Mouse (Mus musculus): Measurements from ENCODE around the gene Notch2. TPM values are rescaled to one million over a fixed set of nuclear protein-coding genes. Genes with fewer than 3 reads are reported as not detected.
A peak's percentile ranks its signal among the peaks of the same experiment; 100 is the strongest.

Gene Notch2
- 35.7 and 41.6 TPM in 2 replicates for polyA plus RNA-seq (2016; fragmentation: Nextera tagmentation; extraction: Ambion mirVana)

DNA sequence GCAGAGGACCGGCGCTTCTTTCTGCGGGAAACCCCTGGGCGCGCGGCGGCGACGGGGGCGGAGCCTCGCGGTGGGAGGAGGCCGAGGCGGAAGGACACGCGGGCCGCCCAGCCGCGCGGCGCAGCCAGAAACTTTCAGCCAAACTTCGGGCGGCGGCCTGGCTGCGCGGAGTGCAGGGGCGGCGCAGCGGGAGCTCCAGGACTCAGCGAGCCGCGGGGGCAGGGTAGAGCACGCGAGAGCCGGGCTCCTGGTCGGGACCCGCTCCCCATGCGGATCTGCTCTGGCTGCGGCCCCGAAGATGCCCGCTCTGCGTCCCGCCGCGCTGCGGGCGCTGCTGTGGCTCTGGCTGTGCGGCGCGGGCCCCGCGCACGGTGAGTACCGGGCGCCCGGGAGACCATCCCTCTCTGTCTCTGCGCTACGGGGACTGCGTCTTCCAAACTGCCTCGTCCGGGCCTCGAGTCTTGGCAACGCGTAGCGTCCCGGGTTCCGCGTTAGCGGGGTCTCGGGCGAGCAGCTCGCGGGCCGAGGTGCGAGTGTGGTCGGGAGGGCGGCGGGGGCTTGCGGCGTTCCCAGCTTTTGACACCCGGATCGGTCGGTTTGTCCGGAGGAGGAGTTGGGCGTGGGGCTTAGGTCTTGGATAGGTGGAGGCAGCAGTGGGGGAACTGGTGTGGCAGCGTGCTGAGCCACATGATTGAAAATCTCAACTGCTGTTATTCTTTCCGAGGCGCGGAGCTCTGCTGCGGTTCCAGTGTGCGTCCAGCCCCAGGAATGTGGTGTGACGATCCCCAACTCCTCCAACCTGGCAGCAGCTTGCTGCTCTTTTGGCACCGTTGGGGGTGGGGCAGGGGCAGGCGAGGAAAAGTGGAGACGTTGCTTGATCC lies at the start of gene Notch2:
Notch2 (plus strand) TSS at position 127 of the 881 bp plus-strand sequence.
- under 1% methylated on average over 95 of the region's 95 CpGs for WGBS
- H3K4me1 ChIP-seq (replicated peaks): peaks cover 42% of the 10 kb centered on the region
- ATAC-seq (ENCODE audit: insufficient number of reproducible peaks, insufficient read depth, low FRiP score, low TSS enrichment, low read depth): peak; percentile 86
- H3K27me3 ChIP-seq: no peaks in the 10 kb centered on the region
- peak within 1 kb of the TSS; percentile 68 for H3K4me2 ChIP-seq
- H3K4me3 ChIP-seq (replicated peaks): peak within 1 kb of the TSS; percentile 96
- peak within 1 kb of the TSS; percentile 96 for H3K9ac ChIP-seq (replicated peaks)
- H3K36me3 ChIP-seq: no peaks in the 10 kb centered on the region
- H3K9me3 ChIP-seq: no peaks in the 10 kb centered on the region
- H3K27ac ChIP-seq: peak within 1 kb of the TSS; percentile 96

DNA sequence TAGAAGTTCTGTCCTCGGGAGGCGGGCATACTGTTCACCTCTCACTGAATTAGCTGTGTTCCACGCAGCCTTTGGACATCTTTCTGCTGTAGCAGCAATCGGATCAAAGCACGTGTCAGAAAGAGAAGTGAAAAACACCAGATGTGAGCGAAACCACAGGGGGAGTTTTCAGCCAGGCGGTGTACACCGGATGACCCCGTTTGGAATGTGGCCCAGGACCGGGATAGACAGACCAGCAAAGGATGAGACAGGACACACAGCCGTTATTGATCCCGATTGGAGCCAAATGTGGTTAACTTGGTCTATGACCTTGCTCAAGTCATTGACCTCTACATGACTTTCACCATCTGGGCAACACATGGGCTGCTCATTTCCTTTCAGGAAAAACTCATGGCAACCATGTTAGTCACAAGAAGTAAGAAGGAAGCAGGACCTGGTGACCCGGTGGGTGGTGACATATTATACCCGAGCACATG lies 48.4 kb upstream of the Notch2 start:
- 13% methylated on average over 14 of the region's 14 CpGs for WGBS
- Histone ChIP-seq H3K9ac (replicated peaks) (no peak overlapping the region), H3K9me3 (no peaks in the 10 kb centered on the region; the same call in 1 of the 2 replicates), H3K27me3 (peaks cover 4% of the 10 kb centered on the region; the same call in 1 of the 2 replicates), H3K27ac (no peak overlapping the region), H3K4me1 (replicated peaks) (peaks cover 30% of the 10 kb centered on the region), H3K4me3 (replicated peaks) (no peak overlapping the region), H3K36me3 (no peaks in the 10 kb centered on the region), H3K4me2 (no peak overlapping the region)
- ATAC-seq (ENCODE audit: insufficient number of reproducible peaks, insufficient read depth, low FRiP score, low TSS enrichment, low read depth): no peak

DNA sequence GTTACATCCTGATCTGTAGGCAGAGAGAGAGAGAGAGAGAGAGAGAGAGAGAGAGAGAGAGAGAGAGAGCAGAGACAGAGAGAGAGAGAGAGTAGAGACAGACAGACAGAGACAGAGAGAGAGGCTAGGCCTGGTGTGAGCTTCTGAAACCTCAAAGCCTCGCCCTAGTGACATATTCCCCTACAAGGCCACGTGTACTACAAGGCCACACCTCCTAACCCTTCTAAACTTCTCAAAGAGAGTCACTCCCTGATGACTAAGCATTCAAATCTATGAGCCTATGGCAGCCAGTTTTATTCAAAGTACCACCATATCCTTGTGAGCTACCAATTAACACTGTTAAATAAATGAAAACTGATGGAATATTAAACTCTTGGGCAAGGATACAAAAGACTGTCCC lies 45.7 kb upstream of the Notch2 start:
- ATAC-seq (ENCODE audit: insufficient number of reproducible peaks, insufficient read depth, low FRiP score, low TSS enrichment, low read depth): no peak
- H3K4me2 ChIP-seq: no peak overlapping the region
- H3K36me3 ChIP-seq: no peaks in the 10 kb centered on the region
- WGBS: 51% methylated on average over 2 of the region's 2 CpGs
- H3K9ac ChIP-seq (replicated peaks): no peak overlapping the region
- no peak overlapping the region for H3K27ac ChIP-seq
- H3K4me1 ChIP-seq (replicated peaks): peaks cover 26% of the 10 kb centered on the region
- no peaks in the 10 kb centered on the region for H3K27me3 ChIP-seq
- no peaks in the 10 kb centered on the region; the same call in 1 of the 2 replicates for H3K9me3 ChIP-seq
- H3K4me3 ChIP-seq (replicated peaks): no peak overlapping the region

DNA sequence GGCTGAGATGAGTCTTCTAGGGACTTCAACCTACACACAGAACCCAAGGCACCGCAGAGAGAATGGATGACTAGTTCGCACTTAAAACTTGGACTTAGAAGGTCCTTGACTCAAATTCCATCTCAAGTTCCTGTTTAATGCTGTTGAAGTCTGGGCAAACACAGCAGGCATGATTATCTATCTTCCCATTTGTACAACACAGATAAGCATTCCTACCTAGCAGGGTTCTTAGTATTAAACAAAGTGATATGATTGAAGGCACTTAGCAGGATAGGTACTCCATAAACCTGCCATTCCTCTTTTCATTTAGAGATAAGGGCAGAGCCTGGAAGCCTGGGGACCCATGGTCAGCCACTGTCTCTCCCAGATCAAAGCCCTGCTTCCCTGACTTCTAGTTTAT lies 45.1 kb upstream of the Notch2 start:
- Histone ChIP-seq H3K36me3 (no peaks in the 10 kb centered on the region), H3K27ac (no peak overlapping the region), H3K4me2 (no peak overlapping the region), H3K9me3 (no peaks in the 10 kb centered on the region; the same call in 1 of the 2 replicates), H3K4me1 (replicated peaks) (peaks cover 22% of the 10 kb centered on the region), H3K9ac (replicated peaks) (no peak overlapping the region), H3K4me3 (replicated peaks) (no peak overlapping the region), H3K27me3 (no peaks in the 10 kb centered on the region)
- no peak for ATAC-seq (ENCODE audit: insufficient number of reproducible peaks, insufficient read depth, low FRiP score, low TSS enrichment, low read depth)
- 84% methylated on average over 2 of the region's 2 CpGs for WGBS

DNA sequence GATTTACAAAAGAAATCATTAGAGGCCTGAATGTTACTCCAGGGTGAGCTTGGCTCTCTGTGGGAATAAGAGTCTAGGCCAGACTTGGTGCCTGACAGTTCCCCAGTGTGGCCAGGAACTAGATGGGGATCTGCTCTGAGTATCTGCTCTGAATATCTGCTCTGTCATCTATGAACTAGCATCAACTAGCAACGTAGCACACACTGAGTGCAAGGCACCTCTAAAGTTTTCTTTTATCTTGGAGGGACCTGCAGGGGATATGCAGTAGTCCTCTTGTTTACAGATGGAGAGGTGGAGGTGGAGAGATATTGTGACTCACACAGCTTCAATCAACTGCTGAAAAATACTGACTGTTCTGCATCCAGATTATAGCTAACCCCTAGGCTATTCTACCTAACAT lies 44.3 kb upstream of the Notch2 start:
- Histone ChIP-seq H3K27ac (no peak overlapping the region), H3K9ac (replicated peaks) (no peak overlapping the region), H3K4me1 (replicated peaks) (peaks cover 22% of the 10 kb centered on the region), H3K4me3 (replicated peaks) (no peak overlapping the region), H3K9me3 (no peaks in the 10 kb centered on the region; the same call in 1 of the 2 replicates), H3K27me3 (no peaks in the 10 kb centered on the region), H3K4me2 (no peak overlapping the region), H3K36me3 (no peaks in the 10 kb centered on the region)
- WGBS: 58% methylated on average over 1 of the region's 1 CpGs
- ATAC-seq (ENCODE audit: insufficient number of reproducible peaks, insufficient read depth, low FRiP score, low TSS enrichment, low read depth): no peak

DNA sequence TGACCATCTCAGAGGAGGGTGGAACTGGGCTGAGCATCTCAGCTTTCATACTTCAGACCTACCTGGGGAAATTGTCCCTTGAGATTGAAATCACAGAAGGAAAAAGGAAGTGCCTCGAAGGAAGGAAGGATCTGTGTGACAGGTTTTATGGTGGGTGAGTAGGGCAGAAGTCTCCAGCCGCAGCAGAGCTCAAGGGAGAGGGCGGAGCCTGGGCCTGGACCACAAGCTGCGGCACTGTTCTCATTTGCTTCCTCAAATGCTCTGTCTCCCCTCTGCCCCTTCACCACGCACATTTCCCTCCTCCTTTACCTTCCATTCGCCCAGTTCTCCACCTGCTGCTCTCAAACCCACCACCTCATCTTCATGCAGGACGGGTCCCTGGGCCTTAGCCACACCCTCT lies 42.2 kb upstream of the Notch2 start:
- no peak overlapping the region for H3K4me3 ChIP-seq (replicated peaks)
- H3K27ac ChIP-seq: no peak overlapping the region
- no peaks in the 10 kb centered on the region for H3K36me3 ChIP-seq
- no peaks in the 10 kb centered on the region for H3K27me3 ChIP-seq
- no peak overlapping the region for H3K9ac ChIP-seq (replicated peaks)
- 10% methylated on average over 7 of the region's 7 CpGs for WGBS
- peak overlapping the region; percentile 23 for H3K4me2 ChIP-seq
- ATAC-seq (ENCODE audit: insufficient number of reproducible peaks, insufficient read depth, low FRiP score, low TSS enrichment, low read depth): no peak
- peaks cover 15% of the 10 kb centered on the region; the same call in 1 of the 2 replicates for H3K4me1 ChIP-seq (replicated peaks)
- peaks cover 5% of the 10 kb centered on the region for H3K9me3 ChIP-seq

DNA sequence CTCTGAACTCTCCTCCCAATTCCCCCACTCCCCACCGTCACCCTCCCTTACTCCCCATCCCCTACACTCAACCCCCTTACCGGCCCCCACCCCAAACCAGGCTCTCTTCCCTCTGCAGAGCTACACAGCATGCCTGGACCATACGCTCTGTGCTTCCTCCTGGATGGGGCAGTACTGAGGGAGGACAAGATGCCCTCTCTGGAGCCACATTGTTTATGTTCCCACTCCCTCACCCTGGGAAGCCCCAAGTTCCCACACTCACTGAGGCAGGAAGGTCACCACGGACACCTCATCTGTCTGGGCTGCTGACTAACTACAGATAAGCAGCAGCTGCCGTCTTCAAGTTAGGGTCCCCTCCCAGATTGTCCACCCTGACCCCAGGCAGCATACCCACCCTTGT lies 41.1 kb upstream of the Notch2 start:
- no peak overlapping the region for H3K4me3 ChIP-seq (replicated peaks)
- no peak for ATAC-seq (ENCODE audit: insufficient number of reproducible peaks, insufficient read depth, low FRiP score, low TSS enrichment, low read depth)
- 48% methylated on average over 5 of the region's 5 CpGs for WGBS

DNA sequence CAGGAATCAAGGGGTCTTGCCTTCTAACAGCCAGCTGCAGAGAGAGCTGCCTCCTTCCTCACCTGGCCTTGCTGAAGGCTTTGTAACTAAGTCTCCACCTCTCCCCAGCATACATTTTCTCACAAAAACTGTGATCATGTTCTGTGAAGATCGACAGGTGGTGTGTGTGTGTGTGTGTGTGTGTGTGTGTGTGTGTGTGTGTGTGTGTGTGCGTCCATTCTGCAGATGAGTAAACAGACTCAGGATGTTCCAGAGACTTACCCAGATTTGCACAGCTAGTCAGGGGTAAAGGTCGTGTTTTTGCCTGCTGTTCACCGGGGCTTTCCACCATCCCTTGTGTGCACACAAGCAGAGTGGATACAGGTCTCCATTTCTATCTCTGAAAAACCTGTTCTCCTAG lies 40.6 kb upstream of the Notch2 start:
- no peaks in the 10 kb centered on the region for H3K27me3 ChIP-seq
- no peak overlapping the region for H3K27ac ChIP-seq
- H3K36me3 ChIP-seq: no peaks in the 10 kb centered on the region

More for the DNA sequence above, 41.1 kb upstream of the Notch2 start:
- H3K36me3 ChIP-seq: no peaks in the 10 kb centered on the region
- H3K4me1 ChIP-seq (replicated peaks): peaks cover 15% of the 10 kb centered on the region; the same call in 1 of the 2 replicates
- H3K9ac ChIP-seq (replicated peaks): no peak overlapping the region
- H3K27ac ChIP-seq: no peak overlapping the region
- no peaks in the 10 kb centered on the region for H3K27me3 ChIP-seq
- H3K9me3 ChIP-seq: peaks cover 5% of the 10 kb centered on the region
- H3K4me2 ChIP-seq: no peak overlapping the region

DNA sequence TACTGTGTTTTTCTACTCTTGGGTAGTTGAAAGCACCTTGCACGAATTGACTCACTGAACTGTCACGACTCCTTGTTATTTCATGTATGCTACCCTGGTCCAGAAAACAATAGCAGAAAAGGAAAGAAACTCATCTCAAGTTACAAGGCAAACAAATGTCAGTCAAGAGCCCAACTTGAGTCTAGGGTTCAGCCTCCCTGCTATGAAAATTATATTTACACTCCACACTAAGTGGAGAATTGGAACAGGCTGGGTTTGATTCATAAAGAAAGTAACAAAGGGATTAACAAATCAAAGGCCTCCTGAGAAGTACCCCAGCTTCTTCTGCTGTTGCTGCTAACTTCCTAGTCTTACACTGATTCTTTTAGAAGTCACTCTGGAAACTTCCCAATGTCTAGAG lies 40.0 kb upstream of the Notch2 start:
- Histone ChIP-seq H3K36me3 (no peaks in the 10 kb centered on the region), H3K9ac (replicated peaks) (no peak overlapping the region), H3K4me3 (replicated peaks) (no peak overlapping the region), H3K4me2 (no peak overlapping the region), H3K27me3 (no peaks in the 10 kb centered on the region), H3K9me3 (peaks cover 5% of the 10 kb centered on the region), H3K4me1 (replicated peaks) (peaks cover 15% of the 10 kb centered on the region; the same call in 1 of the 2 replicates), H3K27ac (no peak overlapping the region)
- ATAC-seq (ENCODE audit: insufficient number of reproducible peaks, insufficient read depth, low FRiP score, low TSS enrichment, low read depth): no peak
- WGBS: 79% methylated on average over 2 of the region's 2 CpGs

More for the DNA sequence above, 40.6 kb upstream of the Notch2 start:
- Histone ChIP-seq H3K9me3 (peaks cover 5% of the 10 kb centered on the region), H3K9ac (replicated peaks) (no peak overlapping the region), H3K4me2 (no peak overlapping the region), H3K4me1 (replicated peaks) (peaks cover 15% of the 10 kb centered on the region; the same call in 1 of the 2 replicates), H3K4me3 (replicated peaks) (no peak overlapping the region)
- ATAC-seq (ENCODE audit: insufficient number of reproducible peaks, insufficient read depth, low FRiP score, low TSS enrichment, low read depth): no peak
- 73% methylated on average over 4 of the region's 4 CpGs for WGBS

DNA sequence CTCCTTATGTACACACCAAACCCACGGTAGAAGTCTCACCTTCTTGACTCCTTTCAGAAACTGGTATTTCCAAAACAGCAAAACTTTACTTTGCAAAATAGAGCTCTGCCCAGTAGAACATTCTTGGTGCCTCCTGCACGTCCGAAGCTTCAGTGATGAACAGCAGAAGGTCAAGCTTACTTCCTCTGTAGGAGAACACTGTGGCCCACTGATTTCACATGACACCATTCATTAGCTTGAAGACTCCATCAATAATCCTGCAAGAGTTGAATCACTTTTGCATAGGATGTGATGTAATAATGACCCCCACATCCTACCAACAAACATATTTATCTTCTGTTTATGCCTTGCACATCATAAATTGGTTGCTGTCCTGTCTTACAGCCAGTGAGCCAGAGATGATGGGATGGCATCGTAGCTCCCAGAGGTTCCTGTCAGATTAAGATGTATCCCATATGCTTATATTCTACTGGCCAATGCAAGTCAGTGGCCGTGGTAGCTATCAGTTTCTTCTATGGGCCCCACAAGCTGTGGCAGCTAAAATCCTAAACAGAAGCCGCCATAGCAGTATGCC lies 39.0 kb upstream of the Notch2 start:
- Histone ChIP-seq H3K27me3 (no peaks in the 10 kb centered on the region), H3K9me3 (peaks cover 5% of the 10 kb centered on the region), H3K36me3 (no peaks in the 10 kb centered on the region), H3K4me1 (replicated peaks) (peaks cover 15% of the 10 kb centered on the region; the same call in 1 of the 2 replicates), H3K27ac (no peak overlapping the region), H3K9ac (replicated peaks) (no peak overlapping the region), H3K4me3 (replicated peaks) (no peak overlapping the region), H3K4me2 (no peak overlapping the region)
- WGBS: 84% methylated on average over 6 of the region's 6 CpGs
- ATAC-seq (ENCODE audit: insufficient number of reproducible peaks, insufficient read depth, low FRiP score, low TSS enrichment, low read depth): no peak

DNA sequence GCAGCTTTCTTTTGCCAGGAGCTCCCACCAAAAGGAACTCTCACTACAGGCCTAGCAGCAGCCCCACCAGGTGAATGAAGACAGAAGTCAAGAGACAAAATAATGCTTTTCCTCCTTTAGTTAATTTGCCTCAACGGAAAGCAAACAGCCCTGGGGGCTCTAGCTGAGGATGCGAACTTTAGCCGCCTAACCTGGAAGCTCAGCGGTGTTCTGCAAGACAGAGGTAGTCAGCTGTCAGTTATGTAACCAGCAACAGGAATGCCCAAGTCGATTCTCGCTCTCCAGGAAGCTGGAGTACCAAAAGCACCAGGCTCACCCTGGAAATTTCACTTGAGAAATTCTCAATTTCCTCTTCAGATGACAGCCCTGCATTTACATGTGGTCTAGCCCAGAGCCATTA lies 36.6 kb upstream of the Notch2 start:
- no peak for ATAC-seq (ENCODE audit: insufficient number of reproducible peaks, insufficient read depth, low FRiP score, low TSS enrichment, low read depth)
- 67% methylated on average over 6 of the region's 6 CpGs for WGBS

More for the DNA sequence above, 36.6 kb upstream of the Notch2 start:
- H3K36me3 ChIP-seq: no peaks in the 10 kb centered on the region
- H3K9ac ChIP-seq (replicated peaks): no peak overlapping the region
- H3K4me1 ChIP-seq (replicated peaks): 0 out of 2 replicates have a peak, but pooled peaks cover 4% of the 10 kb centered on the region
- H3K27me3 ChIP-seq: no peaks in the 10 kb centered on the region
- no peak overlapping the region for H3K4me2 ChIP-seq
- no peak overlapping the region for H3K27ac ChIP-seq
- peaks cover 5% of the 10 kb centered on the region for H3K9me3 ChIP-seq
- H3K4me3 ChIP-seq (replicated peaks): no peak overlapping the region
